Mouse (Mus musculus) frontal cortex, postnatal 36 days (tissue): Measurements from ENCODE around the gene Slc37a2.
A peak's percentile ranks its signal among the peaks of the same experiment; 100 is the strongest.
"Not testable (repeated sequence)": the region's sequence is repeated elsewhere in the genome, so short reads cannot be mapped to it uniquely, and the experiment has no call there.

Experiments used
- DNase-seq, 2 experiments: peaks; one replicate each; pipeline ENCODE4 v3.0.0; 2022; ENCODE audit warnings: low spot score in 2 of 2

Gene Slc37a2

GRCm38 (mm10) chr9:37255149-37255888 lies at the start of gene Slc37a2:
Gene Slc37a2 (minus strand): TSS chr9:37255738.
- DNase-seq = peak; percentile 78 to 83

- DNase-seq = no peak
These were observed 46.2 kb upstream of the Slc37a2 start for GRCm38 (mm10) chr9:37301720-37302119.

- not testable (repeated sequence) for DNase-seq
These were observed 45.0 kb upstream of the Slc37a2 start for GRCm38 (mm10) chr9:37300501-37300900.

- no peak for DNase-seq
These were observed 40.0 kb upstream of the Slc37a2 start for GRCm38 (mm10) chr9:37295586-37295985.

- DNase-seq = no peak
These were observed 11.1 kb upstream of the Slc37a2 start for GRCm38 (mm10) chr9:37266622-37267021.

- peak; percentile 30 to 55 for DNase-seq
These were observed 319 bp upstream of the Slc37a2 start for GRCm38 (mm10) chr9:37255889-37256225.

GRCm38 (mm10) chr9:37254531-37255110 lies 917 bp downstream of the Slc37a2 start:
- no peak for DNase-seq

- no peak for DNase-seq
These were observed 4.9 kb downstream of the Slc37a2 start for GRCm38 (mm10) chr9:37250631-37251030.

GRCm38 (mm10) chr9:37249976-37250375 lies 5.6 kb downstream of the Slc37a2 start:
- DNase-seq = no peak

GRCm38 (mm10) chr9:37248381-37248906 lies 7.1 kb downstream of the Slc37a2 start:
- peak in 1 of 2 experiments; percentile 19 for DNase-seq

- DNase-seq = peak in 1 of 2 experiments; percentile 13
These were observed 8.1 kb downstream of the Slc37a2 start for GRCm38 (mm10) chr9:37247429-37247828.

- DNase-seq = no peak
These were observed 9.7 kb downstream of the Slc37a2 start for GRCm38 (mm10) chr9:37245810-37246209.

GRCm38 (mm10) chr9:37245404-37245803 lies 10.1 kb downstream of the Slc37a2 start:
- no peak for DNase-seq

GRCm38 (mm10) chr9:37244600-37244999 lies 10.9 kb downstream of the Slc37a2 start:
- DNase-seq = no peak

GRCm38 (mm10) chr9:37242764-37243163 lies 12.8 kb downstream of the Slc37a2 start:
- no peak for DNase-seq

GRCm38 (mm10) chr9:37235951-37236737 lies 19.4 kb downstream of the Slc37a2 start:
- DNase-seq = no peak

- DNase-seq = no peak
These were observed 23.0 kb downstream of the Slc37a2 start for GRCm38 (mm10) chr9:37232201-37233195.

GRCm38 (mm10) chr9:37230486-37231195 lies 24.9 kb downstream of the Slc37a2 start:
- DNase-seq = no peak

GRCm38 (mm10) chr9:37229880-37230325 lies 25.6 kb downstream of the Slc37a2 start:
- DNase-seq = peak; percentile 66 to 84

GRCm38 (mm10) chr9:37225581-37225980 lies 30.0 kb downstream of the Slc37a2 start:
- no peak for DNase-seq
